Mouse (Mus musculus): ENCODE measurements around the gene AU022252.

The AU022252 gene

GRCm38 (mm10) chr4:119244468-119245240, 12.1 kb upstream of the AU022252 start:
- DNase-seq (ENCODE audit: low read depth): no peak

GRCm38 (mm10) chr4:119242571-119242970, 10.1 kb upstream of the AU022252 start:
- DNase-seq (ENCODE audit: low read depth): no peak

GRCm38 (mm10) chr4:119241664-119242063, 9.2 kb upstream of the AU022252 start:
- peak; percentile 40 for DNase-seq (ENCODE audit: low read depth)

GRCm38 (mm10) chr4:119239181-119239682, 6.7 kb upstream of the AU022252 start:
- DNase-seq (ENCODE audit: low read depth): peak; percentile 90

GRCm38 (mm10) chr4:119238661-119239060, 6.1 kb upstream of the AU022252 start:
- peak; percentile 20 for DNase-seq (ENCODE audit: low read depth)

GRCm38 (mm10) chr4:119234348-119234747, 1.8 kb upstream of the AU022252 start:
- DNase-seq (ENCODE audit: low read depth): peak; percentile 23

- peak; percentile 89 for DNase-seq (ENCODE audit: low read depth)
Observed at GRCm38 (mm10) chr4:119233256-119233901, 867 bp upstream of the AU022252 start.

GRCm38 (mm10) chr4:119226751-119227150, 5.8 kb downstream of the AU022252 start:
- DNase-seq (ENCODE audit: low read depth): no peak

GRCm38 (mm10) chr4:119225719-119226118, 6.8 kb downstream of the AU022252 start:
- DNase-seq (ENCODE audit: low read depth): no peak

- no peak for DNase-seq (ENCODE audit: low read depth)
Observed at GRCm38 (mm10) chr4:119224534-119224933, 8.0 kb downstream of the AU022252 start.

- DNase-seq (ENCODE audit: low read depth): peak; percentile 78
Observed at GRCm38 (mm10) chr4:119223696-119224095, 8.8 kb downstream of the AU022252 start.

GRCm38 (mm10) chr4:119218169-119218568, 14.3 kb downstream of the AU022252 start, which contains the start of gene Tmem269:
Gene Tmem269 (minus strand): TSS chr4:119218217.
- no peak for DNase-seq (ENCODE audit: low read depth)

GRCm38 (mm10) chr4:119216667-119217066, 15.8 kb downstream of the AU022252 start:
- DNase-seq (ENCODE audit: low read depth): no peak

GRCm38 (mm10) chr4:119204672-119205071, 27.8 kb downstream of the AU022252 start:
- peak; percentile 91 for DNase-seq (ENCODE audit: low read depth)

- no peak for DNase-seq (ENCODE audit: low read depth)
Observed at GRCm38 (mm10) chr4:119198105-119198504, 34.4 kb downstream of the AU022252 start.

- no peak for DNase-seq (ENCODE audit: low read depth)
Observed at GRCm38 (mm10) chr4:119195582-119196320, 36.8 kb downstream of the AU022252 start.

- peak; percentile 98 for DNase-seq (ENCODE audit: low read depth)
Observed at GRCm38 (mm10) chr4:119194909-119195581, 37.5 kb downstream of the AU022252 start, which contains the start of gene Svbp. Gene Svbp (plus strand): TSS chr4:119195306.

GRCm38 (mm10) chr4:119192757-119193156, 39.8 kb downstream of the AU022252 start:
- no peak for DNase-seq (ENCODE audit: low read depth)

- DNase-seq (ENCODE audit: low read depth): no peak
Observed at GRCm38 (mm10) chr4:119191273-119191672, 41.2 kb downstream of the AU022252 start.

- DNase-seq (ENCODE audit: low read depth): no peak
Observed at GRCm38 (mm10) chr4:119190618-119191017, 41.9 kb downstream of the AU022252 start.

- no peak for DNase-seq (ENCODE audit: low read depth)
Observed at GRCm38 (mm10) chr4:119189864-119190263, 42.6 kb downstream of the AU022252 start, which contains the start of gene Ermap. Gene Ermap (minus strand): TSS chr4:119190011.

GRCm38 (mm10) chr4:119189392-119189791, 43.1 kb downstream of the AU022252 start:
- no peak for DNase-seq (ENCODE audit: low read depth)

Measured in NIH3T3 (cell line).